Mouse (Mus musculus): ENCODE results near the gene Adra2a. TPM values are rescaled to one million over a fixed set of nuclear protein-coding genes. Genes with fewer than 3 reads are reported as not detected.

The Adra2a gene
- polyA plus RNA-seq, 2 experiments, result 0.04 to 0.09 TPM

GRCm38 (mm10) chr19:54048161-54048885, 4.4 kb downstream of the Adra2a start:
- no peak overlapping the region for H3K4me2 ChIP-seq (ENCODE audit: low read depth)
- TF ChIP-seq CTCF (IDR thresholded peaks at IDR 0.05; ENCODE audit: low read depth), result no peak
- no peak for TF ChIP-seq EP300 (IDR thresholded peaks at IDR 0.05; ENCODE audit: low read depth)
- ATAC-seq (ENCODE audit: insufficient read depth) (no peak), DNase-seq (ENCODE audit: low read depth in 3 of 3, low spot score in 3 of 3) (no peak)
- no peaks in the 10 kb centered on the region for H3K36me3 ChIP-seq (replicated peaks; ENCODE audit: control insufficient read depth, insufficient read depth, low read depth)
- peaks cover 63% of the 10 kb centered on the region for H3K27me3 ChIP-seq (ENCODE audit: control insufficient read depth, insufficient read depth, low read length)
- no peaks in the 10 kb centered on the region for H3K9me3 ChIP-seq (ENCODE audit: control insufficient read depth, low read length)
- no peak overlapping the region for H3K4me3 ChIP-seq (ENCODE audit: insufficient read depth in 1 of 2, low read depth in 2 of 2, low read length in 2 of 2)
- H3K9ac ChIP-seq (replicated peaks), result no peak overlapping the region
- H3K4me1 ChIP-seq (replicated peaks; ENCODE audit: control insufficient read depth in 2 of 2, insufficient read depth in 2 of 2, low read length in 1 of 2), result no peaks in the 10 kb centered on the region
- H3K27ac ChIP-seq, result no peak overlapping the region
- WGBS (ENCODE audit: insufficient replicate concordance), result 4% methylated on average over 13 of the region's 13 CpGs

GRCm38 (mm10) chr19:54051651-54052050, 7.7 kb downstream of the Adra2a start:
- no peaks in the 10 kb centered on the region for H3K36me3 ChIP-seq (replicated peaks; ENCODE audit: control insufficient read depth, insufficient read depth, low read depth)
- H3K27me3 ChIP-seq (ENCODE audit: control insufficient read depth, insufficient read depth, low read length), result peaks cover 31% of the 10 kb centered on the region
- ATAC-seq (ENCODE audit: insufficient read depth) (no peak), DNase-seq (ENCODE audit: low read depth in 3 of 3, low spot score in 3 of 3) (no peak)
- H3K4me3 ChIP-seq (ENCODE audit: insufficient read depth in 1 of 2, low read depth in 2 of 2, low read length in 2 of 2), result no peak overlapping the region
- no peak overlapping the region for H3K9ac ChIP-seq (replicated peaks)
- TF ChIP-seq EP300 (IDR thresholded peaks at IDR 0.05; ENCODE audit: low read depth) (no peak), CTCF (IDR thresholded peaks at IDR 0.05; ENCODE audit: low read depth) (no peak)
- no peak overlapping the region for H3K4me2 ChIP-seq (ENCODE audit: low read depth)
- no peak overlapping the region for H3K27ac ChIP-seq
- no peaks in the 10 kb centered on the region for H3K4me1 ChIP-seq (replicated peaks; ENCODE audit: control insufficient read depth in 2 of 2, insufficient read depth in 2 of 2, low read length in 1 of 2)
- WGBS (ENCODE audit: insufficient replicate concordance), result 40% methylated on average over 4 of the region's 4 CpGs
- no peaks in the 10 kb centered on the region for H3K9me3 ChIP-seq (ENCODE audit: control insufficient read depth, low read length)

- ATAC-seq (ENCODE audit: insufficient read depth), result no peak
- Histone ChIP-seq H3K9ac (replicated peaks) (no peak overlapping the region), H3K4me1 (replicated peaks; ENCODE audit: control insufficient read depth in 2 of 2, insufficient read depth in 2 of 2, low read length in 1 of 2) (no peaks in the 10 kb centered on the region), H3K27me3 (ENCODE audit: control insufficient read depth, insufficient read depth, low read length) (no peaks in the 10 kb centered on the region; the same call in 1 of the 2 replicates), H3K36me3 (replicated peaks; ENCODE audit: control insufficient read depth, insufficient read depth, low read depth) (no peaks in the 10 kb centered on the region), H3K4me2 (ENCODE audit: low read depth) (no peak overlapping the region), H3K9me3 (ENCODE audit: control insufficient read depth, low read length) (no peaks in the 10 kb centered on the region), H3K4me3 (ENCODE audit: insufficient read depth in 1 of 2, low read depth in 2 of 2, low read length in 2 of 2) (no peak overlapping the region), H3K27ac (no peak overlapping the region)
- DNase-seq (ENCODE audit: low read depth in 3 of 3, low spot score in 3 of 3), result no peak
- TF ChIP-seq EP300 (IDR thresholded peaks at IDR 0.05; ENCODE audit: low read depth), result no peak
- TF ChIP-seq CTCF (IDR thresholded peaks at IDR 0.05; ENCODE audit: low read depth), result no peak
- WGBS (ENCODE audit: insufficient replicate concordance), result 60% methylated on average over 5 of the region's 5 CpGs
Observed at GRCm38 (mm10) chr19:54055845-54056244, 11.9 kb downstream of the Adra2a start.

GRCm38 (mm10) chr19:54068447-54068846, 24.5 kb downstream of the Adra2a start:
- Histone ChIP-seq H3K4me2 (ENCODE audit: low read depth) (no peak overlapping the region), H3K4me3 (ENCODE audit: insufficient read depth in 1 of 2, low read depth in 2 of 2, low read length in 2 of 2) (no peak overlapping the region), H3K4me1 (replicated peaks; ENCODE audit: control insufficient read depth in 2 of 2, insufficient read depth in 2 of 2, low read length in 1 of 2) (no peaks in the 10 kb centered on the region), H3K9me3 (ENCODE audit: control insufficient read depth, low read length) (no peaks in the 10 kb centered on the region), H3K9ac (replicated peaks) (no peak overlapping the region), H3K27ac (no peak overlapping the region), H3K27me3 (ENCODE audit: control insufficient read depth, insufficient read depth, low read length) (no peaks in the 10 kb centered on the region), H3K36me3 (replicated peaks; ENCODE audit: control insufficient read depth, insufficient read depth, low read depth) (no peaks in the 10 kb centered on the region)
- ATAC-seq (ENCODE audit: insufficient read depth), result no peak
- WGBS (ENCODE audit: insufficient replicate concordance), result 70% methylated on average over 7 of the region's 7 CpGs
- TF ChIP-seq CTCF (IDR thresholded peaks at IDR 0.05; ENCODE audit: low read depth), result no peak
- no peak for DNase-seq (ENCODE audit: low read depth in 3 of 3, low spot score in 3 of 3)

GRCm38 (mm10) chr19:54070521-54070920, 26.6 kb downstream of the Adra2a start:
- Histone ChIP-seq H3K27ac (no peak overlapping the region), H3K27me3 (ENCODE audit: control insufficient read depth, insufficient read depth, low read length) (no peaks in the 10 kb centered on the region), H3K9ac (replicated peaks) (no peak overlapping the region), H3K36me3 (replicated peaks; ENCODE audit: control insufficient read depth, insufficient read depth, low read depth) (no peaks in the 10 kb centered on the region), H3K4me1 (replicated peaks; ENCODE audit: control insufficient read depth in 2 of 2, insufficient read depth in 2 of 2, low read length in 1 of 2) (no peaks in the 10 kb centered on the region), H3K9me3 (ENCODE audit: control insufficient read depth, low read length) (no peaks in the 10 kb centered on the region), H3K4me2 (ENCODE audit: low read depth) (no peak overlapping the region), H3K4me3 (ENCODE audit: insufficient read depth in 1 of 2, low read depth in 2 of 2, low read length in 2 of 2) (no peak overlapping the region)
- DNase-seq (ENCODE audit: low read depth in 3 of 3, low spot score in 3 of 3) (no peak), ATAC-seq (ENCODE audit: insufficient read depth) (no peak)
- WGBS (ENCODE audit: insufficient replicate concordance), result 54% methylated on average over 5 of the region's 5 CpGs
- TF ChIP-seq EP300 (IDR thresholded peaks at IDR 0.05; ENCODE audit: low read depth) (no peak), CTCF (IDR thresholded peaks at IDR 0.05; ENCODE audit: low read depth) (no peak)

All from liver, embryonic 14.5 days (tissue).